Mouse (Mus musculus) midbrain, embryonic 15.5 days (tissue): ENCODE measurements around the gene Hist1h3f. TPM values are rescaled to one million over a fixed set of nuclear protein-coding genes. Genes with fewer than 3 reads are reported as not detected.
A peak's percentile ranks its signal among the peaks of the same experiment; 100 is the strongest.
"Not testable (repeated sequence)": the region's sequence is repeated elsewhere in the genome, so short reads cannot be mapped to it uniquely, and the experiment has no call there.

ENCODE experiments used
- ATAC-seq: fragments of 200-750 bp; cut with Nextera tagmentation; replicated peaks from 2 replicates; pipeline ENCODE4 v1.8.0; 2017; ENCODE audit warnings: moderate TSS enrichment
- H3K27ac ChIP-seq: fragments of 300-500 bp; sonication (generic); 2 replicates; pipeline ENCODE4 v1.5.1; 2015; ENCODE audit warnings: mild to moderate bottlenecking, inconsistent platforms
- H3K27me3 ChIP-seq: fragments of 300-500 bp; sonication (generic); replicated peaks from 2 replicates; pipeline ENCODE4 v1.6.1; 2015; ENCODE audit warnings: inconsistent platforms
- H3K36me3 ChIP-seq: fragments of 300-500 bp; sonication (generic); replicated peaks from 2 replicates; pipeline ENCODE4 v1.6.1; 2015; ENCODE audit warnings: inconsistent platforms
- H3K4me1 ChIP-seq: fragments of 300-500 bp; sonication (generic); 2 replicates; pipeline ENCODE4 v1.6.1; 2015; ENCODE audit warnings: inconsistent platforms
- H3K4me2 ChIP-seq: fragments of 300-500 bp; sonication (generic); 2 replicates; pipeline ENCODE4 v1.6.1; 2015; ENCODE audit warnings: inconsistent platforms, mild to moderate bottlenecking, moderate library complexity
- H3K4me3 ChIP-seq: fragments of 300-500 bp; sonication (generic); 2 replicates; pipeline ENCODE4 v1.5.1; 2015; ENCODE audit warnings: mild to moderate bottlenecking, inconsistent platforms
- H3K9ac ChIP-seq: fragments of 300-500 bp; sonication (generic); 2 replicates; pipeline ENCODE4 v1.6.1; 2015; ENCODE audit warnings: mild to moderate bottlenecking, inconsistent platforms
- H3K9me3 ChIP-seq: fragments of 300-500 bp; sonication (generic); 2 replicates; pipeline ENCODE4 v1.6.1; 2016; ENCODE audit warnings: inconsistent platforms
- WGBS: fragments of 180-500 bp; shearing (Covaris S2); methylation state at CpG from one replicate; pipeline ENCODE4 v1.1.7; 2015; ENCODE audit warnings: mixed read lengths; 5-methylcytosine and 5-hydroxymethylcytosine counted together
- polyA plus RNA-seq: library from polyadenylated mRNA; unstranded; fragments of >200 nt; fragmentation: Nextera tagmentation; extraction: Ambion mirVana; gene quantifications from 2 replicates; pipeline ENCODE4 v1.2.1, GENCODE M21; 2015

The Hist1h3f gene
- polyA plus RNA-seq, 1 experiment from 2014 or later, result 0.27 TPM

DNA sequence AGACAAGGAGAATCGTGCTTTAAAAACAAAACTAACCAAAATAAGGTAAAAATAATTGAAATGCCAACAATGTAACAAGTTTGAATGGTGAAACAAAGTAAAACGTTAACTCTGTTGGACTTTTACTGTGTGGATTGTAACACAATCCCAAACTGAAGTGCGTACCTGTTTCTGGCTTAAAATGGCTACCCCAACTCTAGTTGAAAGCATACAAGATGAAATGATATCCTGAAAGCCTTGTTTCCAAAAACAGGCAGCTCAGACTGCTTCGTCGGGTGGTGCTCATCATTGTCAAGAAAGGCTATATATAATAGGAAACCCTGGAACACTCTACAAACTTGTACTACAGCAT is 17.7 kb downstream of the Hist1h3f start:
- Histone ChIP-seq H3K4me3 (peak overlapping the region; percentile 49), H3K9ac (peak overlapping the region; percentile 55), H3K4me2 (peak overlapping the region; percentile 70), H3K27ac (peak overlapping the region; percentile 97), H3K4me1 (peaks cover 12% of the 10 kb centered on the region)
- ATAC-seq, H3K27me3 ChIP-seq, H3K9me3 ChIP-seq, H3K36me3 ChIP-seq: not testable (repeated sequence)
- WGBS, result 0% methylated on average over 2 of the region's 5 CpGs

GRCm38 (mm10) chr13:23561883-23562659 is 18.2 kb downstream of the Hist1h3f start, which contains the start of gene Hist1h3e:
Gene Hist1h3e (minus strand): TSS chr13:23562369.
- Histone ChIP-seq H3K4me3 (peak within 1 kb of the TSS; percentile 49), H3K4me2 (peak within 1 kb of the TSS; percentile 70), H3K9ac (peak within 1 kb of the TSS; percentile 55), H3K27ac (peak within 1 kb of the TSS; percentile 97)
- H3K27me3 ChIP-seq, H3K4me1 ChIP-seq, H3K36me3 ChIP-seq, H3K9me3 ChIP-seq: not testable (repeated sequence)
- under 1% methylated on average over 58 of the region's 67 CpGs for WGBS
- ATAC-seq, result peak; percentile 97

DNA sequence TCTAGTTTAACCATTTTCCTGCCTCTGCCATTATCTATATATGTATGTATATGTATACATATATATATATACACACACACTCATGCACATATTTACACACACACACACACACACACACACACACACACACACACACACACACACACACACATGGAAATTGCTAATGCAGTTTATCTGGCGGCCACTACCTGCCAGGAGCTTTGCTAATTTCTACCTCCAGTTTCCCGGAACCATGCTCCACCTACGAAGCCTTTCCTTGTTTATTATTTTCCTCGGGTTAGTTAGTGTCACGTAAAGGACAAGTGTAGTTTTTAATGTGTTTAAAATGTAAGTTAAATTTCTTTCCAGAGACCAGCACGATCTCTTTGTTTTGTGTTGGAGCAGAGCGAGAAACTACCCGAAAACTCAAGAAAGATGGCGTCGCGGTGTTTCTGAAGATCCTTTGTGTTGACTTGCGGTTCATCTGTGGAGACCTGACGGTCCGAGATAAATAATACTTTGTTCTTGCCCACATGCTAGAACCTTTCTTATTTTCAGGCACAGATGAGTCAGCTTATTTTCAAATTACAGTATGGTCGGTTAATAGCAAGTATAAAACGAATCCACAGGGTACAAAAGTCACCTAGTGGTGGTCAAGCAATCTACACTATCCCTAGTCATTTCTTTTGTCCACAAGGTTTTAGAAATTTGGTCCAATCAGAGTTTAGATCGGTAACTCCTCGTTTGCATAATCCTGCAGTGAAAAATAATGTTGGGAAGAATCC is 19.0 kb downstream of the Hist1h3f start:
- Histone ChIP-seq H3K27ac (peak overlapping the region; percentile 97), H3K4me2 (peak overlapping the region; percentile 70), H3K4me1 (peaks cover 9% of the 10 kb centered on the region), H3K9ac (peak overlapping the region; percentile 45), H3K36me3 (no peaks in the 10 kb centered on the region), H3K27me3 (no peaks in the 10 kb centered on the region), H3K9me3 (no peaks in the 10 kb centered on the region), H3K4me3 (peak overlapping the region; percentile 49)
- ATAC-seq, result peak; percentile 65
- under 1% methylated on average over 18 of the region's 18 CpGs for WGBS

DNA sequence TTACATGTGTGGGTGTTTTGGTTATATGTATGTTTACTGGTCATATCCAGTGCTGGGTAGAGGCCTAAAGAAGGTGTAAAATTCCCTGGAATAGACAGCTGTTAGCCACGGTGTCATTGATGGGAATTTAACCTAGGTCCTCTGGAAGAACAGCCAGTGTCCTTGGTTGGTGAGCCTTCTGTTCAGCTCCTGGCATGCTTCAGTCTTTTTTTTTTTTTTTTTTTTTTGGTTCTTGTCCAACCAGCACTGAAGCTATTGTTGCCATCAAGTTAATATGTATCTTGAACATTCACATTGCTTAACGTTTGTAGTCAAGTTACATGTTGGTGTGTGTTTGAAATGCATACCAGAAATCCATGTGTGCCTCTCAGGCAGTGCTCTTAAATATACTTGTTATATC is 20.6 kb downstream of the Hist1h3f start:
- peaks cover 9% of the 10 kb centered on the region for H3K4me1 ChIP-seq
- H3K9ac ChIP-seq, result no peak overlapping the region
- no peaks in the 10 kb centered on the region for H3K27me3 ChIP-seq
- H3K4me2 ChIP-seq, result no peak overlapping the region
- 96% methylated on average over 2 of the region's 2 CpGs for WGBS
- ATAC-seq, result no peak
- H3K36me3 ChIP-seq, result no peaks in the 10 kb centered on the region
- H3K4me3 ChIP-seq, result no peak overlapping the region
- H3K27ac ChIP-seq, result peak overlapping the region; percentile 97; the same call in 1 of the 2 replicates
- no peaks in the 10 kb centered on the region for H3K9me3 ChIP-seq

DNA sequence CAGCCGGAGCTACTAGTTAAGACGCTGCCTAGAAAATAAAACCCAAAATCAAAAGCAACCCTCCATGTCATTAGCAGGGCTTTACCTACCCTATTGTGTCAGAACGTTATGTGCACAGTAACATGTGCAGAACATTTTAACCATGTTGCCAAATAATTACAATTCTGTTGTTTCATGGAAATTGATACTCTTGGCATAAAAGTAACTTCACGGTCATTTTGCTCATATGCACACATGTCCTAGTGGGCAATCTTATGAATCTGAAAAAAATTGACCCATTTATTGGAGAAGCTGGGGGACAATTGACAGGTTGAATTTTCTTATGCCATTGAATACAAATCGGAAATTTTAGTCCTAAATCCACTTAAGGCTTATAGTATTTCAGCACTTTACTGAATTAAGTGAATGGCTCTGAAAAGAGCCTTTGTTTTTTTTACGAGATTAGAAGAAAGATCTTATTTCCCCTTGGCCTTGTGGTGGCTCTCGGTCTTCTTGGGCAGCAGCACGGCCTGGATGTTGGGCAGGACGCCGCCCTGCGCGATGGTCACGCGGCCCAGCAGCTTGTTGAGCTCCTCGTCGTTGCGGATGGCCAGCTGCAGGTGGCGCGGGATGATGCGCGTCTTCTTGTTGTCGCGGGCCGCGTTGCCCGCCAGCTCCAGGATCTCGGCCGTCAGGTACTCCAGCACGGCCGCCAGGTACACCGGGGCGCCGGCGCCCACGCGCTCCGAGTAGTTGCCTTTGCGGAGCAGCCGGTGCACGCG is 26.6 kb downstream of the Hist1h3f start:
- H3K36me3 ChIP-seq, H3K27me3 ChIP-seq, H3K9me3 ChIP-seq: not testable (repeated sequence)
- H3K9ac ChIP-seq, result peak overlapping the region; percentile 41
- H3K4me2 ChIP-seq, result peak overlapping the region; percentile 75
- ATAC-seq, result peak; percentile 38; the same call in 1 of the 2 replicates
- H3K4me1 ChIP-seq, result peaks cover 27% of the 10 kb centered on the region
- WGBS, result 1% methylated on average over 27 of the region's 41 CpGs
- peak overlapping the region; percentile 45 for H3K4me3 ChIP-seq
- H3K27ac ChIP-seq, result peak overlapping the region; percentile 96

- H3K4me2 ChIP-seq, result peak within 1 kb of the TSS; percentile 75
- peaks cover 28% of the 10 kb centered on the region for H3K4me1 ChIP-seq
- ATAC-seq, result peak; percentile 95
- H3K36me3 ChIP-seq, result no peaks in the 10 kb centered on the region
- under 1% methylated on average over 18 of the region's 18 CpGs for WGBS
- H3K9me3 ChIP-seq, result no peaks in the 10 kb centered on the region
- peak within 1 kb of the TSS; percentile 65 for H3K9ac ChIP-seq
- no peaks in the 10 kb centered on the region for H3K27me3 ChIP-seq
- peak within 1 kb of the TSS; percentile 96 for H3K27ac ChIP-seq
- H3K4me3 ChIP-seq, result peak within 1 kb of the TSS; percentile 45
Observed at GRCm38 (mm10) chr13:23571022-23571503, 27.2 kb downstream of the Hist1h3f start, which contains the start of the genes Hist1h2ae and Hist1h2bg. Gene Hist1h2ae (minus strand): TSS chr13:23571220. Gene Hist1h2bg (plus strand): TSS chr13:23571396.

DNA sequence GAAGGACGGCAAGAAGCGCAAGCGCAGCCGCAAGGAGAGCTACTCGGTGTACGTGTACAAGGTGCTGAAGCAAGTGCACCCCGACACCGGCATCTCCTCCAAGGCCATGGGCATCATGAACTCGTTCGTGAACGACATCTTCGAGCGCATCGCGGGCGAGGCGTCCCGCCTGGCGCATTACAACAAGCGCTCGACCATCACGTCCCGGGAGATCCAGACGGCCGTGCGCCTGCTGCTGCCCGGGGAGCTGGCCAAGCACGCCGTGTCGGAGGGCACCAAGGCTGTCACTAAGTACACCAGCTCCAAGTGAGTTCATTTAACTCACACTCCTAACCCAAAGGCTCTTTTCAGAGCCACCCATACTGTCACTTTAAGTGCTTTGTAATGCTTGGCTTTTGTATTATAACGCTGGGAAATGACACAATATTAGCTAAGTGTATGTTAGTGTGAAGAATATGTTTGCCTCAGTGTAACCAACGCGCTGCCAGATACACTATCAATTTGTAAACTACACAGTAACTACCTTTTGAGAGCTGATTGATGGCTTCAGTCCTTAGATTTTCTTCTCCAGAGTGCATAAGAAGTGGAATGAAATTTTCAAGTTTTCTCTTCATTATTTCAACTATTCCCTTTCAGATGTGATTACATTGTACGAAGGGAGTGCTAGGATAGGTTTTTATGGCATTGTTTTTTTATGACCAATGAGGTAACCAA is 27.8 kb downstream of the Hist1h3f start:
- H3K9ac ChIP-seq, result peak overlapping the region; percentile 65
- WGBS, result under 1% methylated on average over 13 of the region's 34 CpGs
- not testable (repeated sequence) for H3K27me3 ChIP-seq, H3K36me3 ChIP-seq, H3K9me3 ChIP-seq
- H3K27ac ChIP-seq, result peak overlapping the region; percentile 96
- peaks cover 34% of the 10 kb centered on the region for H3K4me1 ChIP-seq
- H3K4me2 ChIP-seq, result peak overlapping the region; percentile 75
- H3K4me3 ChIP-seq, result peak overlapping the region; percentile 45
- 0 out of 2 replicates have a peak, but pooled peaks have one; percentile 0 for ATAC-seq

DNA sequence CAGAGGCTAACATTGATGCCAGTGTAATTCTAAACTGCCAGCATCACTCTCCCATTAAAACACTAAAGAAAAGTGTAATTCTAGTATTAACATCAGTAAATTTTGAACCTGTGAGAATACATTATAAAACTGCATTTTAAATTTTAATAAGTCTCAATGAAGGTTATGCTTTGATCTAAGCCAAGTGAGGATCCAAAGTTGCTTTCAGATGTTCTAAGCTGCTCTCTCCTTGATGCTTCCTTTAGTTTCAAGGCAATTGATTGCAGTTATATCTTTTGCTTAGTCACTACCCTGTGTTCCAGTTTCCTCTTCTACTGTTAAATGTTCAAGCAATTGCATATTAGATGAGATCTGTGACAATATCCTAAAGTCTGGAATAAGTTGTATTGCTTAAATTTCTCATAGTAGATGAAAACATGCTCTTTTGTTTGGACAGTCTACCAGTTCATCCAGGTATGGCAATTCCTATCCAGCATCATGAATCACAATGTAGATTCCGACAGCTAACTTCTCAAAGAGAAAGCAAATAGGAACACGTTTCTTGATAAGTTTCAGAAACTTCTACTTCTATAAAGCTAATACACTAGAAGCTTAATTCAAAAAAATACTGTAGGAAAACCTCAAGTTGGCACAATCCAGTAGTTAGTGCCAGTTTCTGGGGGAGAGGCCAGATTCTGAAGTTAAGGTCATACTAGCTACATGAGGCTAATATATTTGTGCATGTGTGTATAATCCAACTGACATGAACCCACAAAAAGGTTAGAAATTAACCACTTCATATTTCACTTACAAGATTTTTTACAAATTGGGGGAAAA is 28.6 kb downstream of the Hist1h3f start:
- WGBS, result 39% methylated on average over 2 of the region's 2 CpGs
- Histone ChIP-seq H3K9ac (peak overlapping the region; percentile 65; the same call in 1 of the 2 replicates), H3K4me2 (peak overlapping the region; percentile 75), H3K27me3 (no peaks in the 10 kb centered on the region), H3K4me3 (peak overlapping the region; percentile 45), H3K9me3 (no peaks in the 10 kb centered on the region), H3K36me3 (no peaks in the 10 kb centered on the region), H3K4me1 (peaks cover 42% of the 10 kb centered on the region), H3K27ac (peak overlapping the region; percentile 96)
- no peak for ATAC-seq

- not testable (repeated sequence) for H3K9ac ChIP-seq, ATAC-seq
Observed at GRCm38 (mm10) chr13:23573034-23573897, 29.4 kb downstream of the Hist1h3f start.

GRCm38 (mm10) chr13:23573898-23574524 is 30.2 kb downstream of the Hist1h3f start, which contains the start of the genes Hist1h2bf and Hist1h2ad:
Gene Hist1h2bf (minus strand): TSS chr13:23574196.
Gene Hist1h2ad (plus strand): TSS chr13:23574381.
- ATAC-seq, result peak; percentile 92
- H3K9ac ChIP-seq, result not testable (repeated sequence)

More at GRCm38 (mm10) chr13:23573034-23573897, 29.4 kb downstream of the Hist1h3f start:
- H3K27me3 ChIP-seq, H3K36me3 ChIP-seq, H3K9me3 ChIP-seq: not testable (repeated sequence)
- peak overlapping the region; percentile 36 for H3K4me3 ChIP-seq
- peaks cover 42% of the 10 kb centered on the region for H3K4me1 ChIP-seq
- peak overlapping the region; percentile 86 for H3K27ac ChIP-seq
- H3K4me2 ChIP-seq, result peak overlapping the region; percentile 75
- 8% methylated on average over 20 of the region's 20 CpGs for WGBS

More at GRCm38 (mm10) chr13:23573898-23574524, 30.2 kb downstream of the Hist1h3f start, which contains the start of the genes Hist1h2bf and Hist1h2ad:
- Histone ChIP-seq H3K4me3 (peak within 1 kb of the TSS; percentile 41), H3K4me2 (peak within 1 kb of the TSS; percentile 75), H3K27ac (peak within 1 kb of the TSS; percentile 86), H3K4me1 (peaks cover 42% of the 10 kb centered on the region)
- WGBS, result under 1% methylated on average over 42 of the region's 42 CpGs
- not testable (repeated sequence) for H3K36me3 ChIP-seq, H3K27me3 ChIP-seq, H3K9me3 ChIP-seq
